Mouse (Mus musculus) E14TG2a.4 (cell line): Measurements from ENCODE around the gene Olfr803.

Experiments used
- CTCF ChIP-seq: conservative IDR thresholded peaks from 2 replicates; pipeline ENCODE4 v1.5.1; 2014; ENCODE audit warnings: low read length
- NANOG ChIP-seq: IDR thresholded peaks from 2 replicates; pipeline ENCODE4 v1.6.1; 2014; ENCODE audit warnings: borderline replicate concordance, low read length, mixed read lengths

GRCm38 (mm10) chr10:129673765-129674164 lies 20.3 kb downstream of the Olfr803 start, which contains the start of gene Olfr801:
- TF ChIP-seq CTCF (no peak), NANOG (no peak)
